29 mouse cellular contexts compared by ENCODE assay signal in the genomic region with DNA sequence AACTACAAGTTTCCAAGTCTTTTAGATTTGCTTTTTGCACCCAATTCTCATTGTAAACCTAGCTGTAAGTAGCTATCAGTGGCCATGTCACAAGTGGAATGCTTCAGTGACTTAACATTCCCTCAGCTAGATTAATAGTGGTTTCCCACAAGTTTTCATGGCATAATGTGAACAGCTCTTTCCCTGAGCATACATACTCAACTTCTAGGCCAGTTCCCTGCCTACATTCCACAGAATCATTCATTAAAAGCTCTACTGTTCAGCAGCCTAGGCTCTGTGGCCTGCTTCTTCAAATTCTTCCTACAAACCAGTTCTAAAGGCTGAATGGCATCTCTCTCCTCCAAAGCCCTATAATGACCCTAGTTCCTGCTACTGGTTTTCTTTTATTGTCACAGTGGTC.
DNase-seq lines count a peak whose midpoint lies in the region; ATAC-seq lines count a peak whose summit lies in the region.
"Had no signal": no experiment of that assay in that cellular context is flagged by ENCODE, and none has a peak within 500 bp of the region (broad histone marks: within the 10 kb centered on the region; RNA-seq: fewer than 3 reads in every experiment).

No protein-coding gene starts in this region.

- no peaks in the 10 kb centered on the region for H3K9me3 ChIP-seq in hindbrain, embryonic 13.5 days
- no peaks in the 10 kb centered on the region for H3K9me3 ChIP-seq in hindbrain, embryonic 14.5 days (ENCODE audit: control insufficient read depth, low read length)
- no peaks in the 10 kb centered on the region for H3K9me3 ChIP-seq in lung, embryonic 16.5 days (ENCODE audit: control insufficient read depth, low read length)
- no peaks in the 10 kb centered on the region for H3K9me3 ChIP-seq in heart, embryonic 10.5 days
- H3K9me3 ChIP-seq: embryonic facial prominence, embryonic 12.5 days; G1E; heart, embryonic 12.5 days; hindbrain, embryonic 15.5 days; liver, embryonic 13.5 days; midbrain, embryonic 10.5 days; midbrain, embryonic 15.5 days had no signal

- H3K27me3 ChIP-seq in hindbrain, embryonic 13.5 days: no peaks in the 10 kb centered on the region
- H3K27me3 ChIP-seq in hindbrain, embryonic 14.5 days (ENCODE audit: control insufficient read depth, insufficient read depth, low read length): no peaks in the 10 kb centered on the region
- no peaks in the 10 kb centered on the region for H3K27me3 ChIP-seq in lung, embryonic 16.5 days (ENCODE audit: control insufficient read depth, insufficient read depth, low read depth, low read length)
- H3K27me3 ChIP-seq in heart, embryonic 10.5 days (ENCODE audit: insufficient read depth, poor library complexity, severe bottlenecking): no peaks in the 10 kb centered on the region
- H3K27me3 ChIP-seq: embryonic facial prominence, embryonic 12.5 days; heart, embryonic 12.5 days; hindbrain, embryonic 15.5 days; liver, embryonic 13.5 days; midbrain, embryonic 15.5 days had no signal

- no peak for ATAC-seq in hindbrain, embryonic 13.5 days (ENCODE audit: low FRiP score)
- ATAC-seq in hindbrain, embryonic 14.5 days (ENCODE audit: low FRiP score): no peak
- ATAC-seq in lung, embryonic 16.5 days (ENCODE audit: low read depth): peak; percentile 69
- ATAC-seq: forebrain, embryonic 16.5 days; midbrain, embryonic 15.5 days had no signal

- no peak overlapping the region for H3K4me3 ChIP-seq in hindbrain, embryonic 13.5 days
- H3K4me3 ChIP-seq in hindbrain, embryonic 14.5 days (replicated peaks; ENCODE audit: low read length): no peak overlapping the region
- H3K4me3 ChIP-seq in lung, embryonic 16.5 days (ENCODE audit: low read length): no peak overlapping the region
- H3K4me3 ChIP-seq in heart, embryonic 10.5 days: no peak overlapping the region
- H3K4me3 ChIP-seq: embryonic facial prominence, embryonic 12.5 days; erythroblast, embryonic 14.5 days; gastrocnemius, adult 2 months; heart, embryonic 12.5 days; hindbrain, embryonic 15.5 days; liver, embryonic 13.5 days; midbrain, embryonic 10.5 days; midbrain, embryonic 15.5 days had no signal

- H3K36me3 ChIP-seq in hindbrain, embryonic 13.5 days: no peaks in the 10 kb centered on the region
- no peaks in the 10 kb centered on the region for H3K36me3 ChIP-seq in hindbrain, embryonic 14.5 days (replicated peaks; ENCODE audit: control insufficient read depth, insufficient read depth)
- H3K36me3 ChIP-seq in lung, embryonic 16.5 days (ENCODE audit: control insufficient read depth, insufficient read depth, low read length): no peaks in the 10 kb centered on the region
- H3K36me3 ChIP-seq in heart, embryonic 10.5 days: no peaks in the 10 kb centered on the region
- H3K36me3 ChIP-seq: embryonic facial prominence, embryonic 12.5 days; G1E; heart, embryonic 12.5 days; hindbrain, embryonic 15.5 days; liver, embryonic 13.5 days; midbrain, embryonic 10.5 days; midbrain, embryonic 15.5 days had no signal

- DNase-seq in hindbrain, embryonic 14.5 days (ENCODE audit: low spot score): no peak
- peak; percentile 14 for DNase-seq in kidney, postnatal 14 days
- DNase-seq in kidney, postnatal 10 days: no peak
- DNase-seq in lung, postnatal 10 days: no peak
- no peak for DNase-seq in heart, embryonic 10.5 days (ENCODE audit: low spot score)
- DNase-seq: adrenal gland, postnatal 14 days; cerebellum, adult 11 months; cerebellum, adult 9-10 months; cerebellum, postnatal 36 days; gastrocnemius, adult 2 months; gastrocnemius, postnatal 36 days; heart, adult 18-20 months; heart, postnatal 4 days; kidney, adult 9 months; liver, embryonic 13.5 days; right cerebral cortex, postnatal 4 days; thymus, adult 18-20 months; thymus, postnatal 25 days had no signal

- H3K9ac ChIP-seq in hindbrain, embryonic 13.5 days: no peak overlapping the region
- no peak overlapping the region for H3K9ac ChIP-seq in hindbrain, embryonic 14.5 days
- no peak overlapping the region for H3K9ac ChIP-seq in lung, embryonic 16.5 days (ENCODE audit: low read length)
- H3K9ac ChIP-seq: embryonic facial prominence, embryonic 12.5 days; heart, embryonic 12.5 days; hindbrain, embryonic 15.5 days; liver, embryonic 13.5 days; midbrain, embryonic 15.5 days had no signal

- H3K4me2 ChIP-seq in hindbrain, embryonic 13.5 days: no peak overlapping the region
- H3K4me2 ChIP-seq in hindbrain, embryonic 14.5 days (replicated peaks): no peak overlapping the region
- no peak overlapping the region for H3K4me2 ChIP-seq in lung, embryonic 16.5 days (ENCODE audit: low read depth, low read length)
- H3K4me2 ChIP-seq: embryonic facial prominence, embryonic 12.5 days; heart, embryonic 12.5 days; hindbrain, embryonic 15.5 days; liver, embryonic 13.5 days; midbrain, embryonic 15.5 days had no signal

- H3K4me1 ChIP-seq in hindbrain, embryonic 13.5 days (replicated peaks): peaks cover 21% of the 10 kb centered on the region
- peaks cover 21% of the 10 kb centered on the region; the same call in 1 of the 2 replicates for H3K4me1 ChIP-seq in hindbrain, embryonic 14.5 days (replicated peaks; ENCODE audit: control insufficient read depth, insufficient read depth, low read length)
- peaks cover 26% of the 10 kb centered on the region for H3K4me1 ChIP-seq in lung, embryonic 16.5 days (replicated peaks; ENCODE audit: control insufficient read depth, insufficient read depth, low read length)
- H3K4me1 ChIP-seq in heart, embryonic 10.5 days: no peaks in the 10 kb centered on the region; the same call in 1 of the 2 replicates
- H3K4me1 ChIP-seq: embryonic facial prominence, embryonic 12.5 days; liver, embryonic 13.5 days; midbrain, embryonic 10.5 days had no signal

- peak overlapping the region; percentile 10; the same call in 1 of the 2 replicates for H3K27ac ChIP-seq in hindbrain, embryonic 13.5 days
- no peak overlapping the region for H3K27ac ChIP-seq in hindbrain, embryonic 14.5 days
- peak overlapping the region; percentile 35 for H3K27ac ChIP-seq in lung, embryonic 16.5 days (ENCODE audit: low read length)
- H3K27ac ChIP-seq in heart, embryonic 10.5 days: no peak overlapping the region
- H3K27ac ChIP-seq: embryonic facial prominence, embryonic 12.5 days; gastrocnemius, adult 2 months; hindbrain, embryonic 15.5 days; liver, embryonic 13.5 days; midbrain, embryonic 10.5 days; midbrain, embryonic 15.5 days; stomach, postnatal 0 days had no signal

Comparison
In these comparisons a context has a peak if more than half of its experiments do, and no peak if none do; other contexts are left out.
1. H3K27ac ChIP-seq: peak in hindbrain, embryonic 13.5 days (single experiment) and lung, embryonic 16.5 days (single experiment); none in hindbrain, embryonic 14.5 days (single experiment) and heart, embryonic 10.5 days (single experiment).